23 mouse cellular contexts compared by ENCODE assay signal in genomic region chr17:31989035-31989434, GRCm38 (mm10). TPM values are rescaled to one million over a fixed set of nuclear protein-coding genes. Genes with fewer than 3 reads are reported as not detected.
A peak's percentile ranks its signal among the peaks of the same experiment; 100 is the strongest.
DNase-seq lines count a peak whose midpoint lies in the region; ATAC-seq and TF ChIP-seq lines count a peak whose summit lies in the region.
"Had no signal": no experiment of that assay in that cellular context is flagged by ENCODE, and none has a peak within 500 bp of the region (broad histone marks: within the 10 kb centered on the region; RNA-seq: fewer than 3 reads in every experiment).

No protein-coding gene starts in this region.

- no peak overlapping the region for H3K4me3 ChIP-seq in intestine, embryonic 15.5 days (replicated peaks)
- no peak overlapping the region for H3K4me3 ChIP-seq in intestine, embryonic 16.5 days (ENCODE audit: low read length)
- no peak overlapping the region for H3K4me3 ChIP-seq in intestine, postnatal 0 days (ENCODE audit: low read depth, low read length)
- no peak overlapping the region for H3K4me3 ChIP-seq in cerebellum, adult 2 months (replicated peaks; ENCODE audit: insufficient read depth, low read depth, low read length)
- H3K4me3 ChIP-seq in midbrain, embryonic 15.5 days: no peak overlapping the region

- peaks cover 6% of the 10 kb centered on the region; the same call in 1 of the 2 replicates for H3K4me1 ChIP-seq in intestine, embryonic 15.5 days (replicated peaks)
- H3K4me1 ChIP-seq in intestine, embryonic 16.5 days (ENCODE audit: control insufficient read depth, insufficient read depth, low read length): no peaks in the 10 kb centered on the region
- H3K4me1 ChIP-seq in intestine, postnatal 0 days (replicated peaks; ENCODE audit: control insufficient read depth, insufficient read depth, low read length): no peaks in the 10 kb centered on the region
- H3K4me1 ChIP-seq in cerebellum, adult 2 months (ENCODE audit: control insufficient read depth, insufficient read depth, low read length): no peaks in the 10 kb centered on the region
- no peaks in the 10 kb centered on the region for H3K4me1 ChIP-seq in midbrain, embryonic 15.5 days

- H3K9me3 ChIP-seq in intestine, embryonic 15.5 days: no peaks in the 10 kb centered on the region
- H3K9me3 ChIP-seq in intestine, embryonic 16.5 days (ENCODE audit: control insufficient read depth, low read length): no peaks in the 10 kb centered on the region
- no peaks in the 10 kb centered on the region for H3K9me3 ChIP-seq in intestine, postnatal 0 days (ENCODE audit: control insufficient read depth)
- H3K9me3 ChIP-seq in midbrain, embryonic 15.5 days: no peaks in the 10 kb centered on the region
- H3K9me3 ChIP-seq: G1E had no signal

- intact Hi-C loops in heart, postnatal 25 days (cut with DNase I): no loop called here

- ATAC-seq in intestine, embryonic 15.5 days: peak; percentile 76
- ATAC-seq in intestine, embryonic 16.5 days: peak; percentile 71
- ATAC-seq in intestine, postnatal 0 days: peak; percentile 89
- ATAC-seq in midbrain, embryonic 15.5 days (replicated peaks): no peak
- ATAC-seq: activated CD4-positive, CD25-positive, alpha-beta regulatory T cell, adult 4 months; CD4-positive, CD25-positive, alpha-beta regulatory T cell, adult 4 months; Patski had no signal

- H3K27ac ChIP-seq in intestine, embryonic 15.5 days: 0 out of 2 replicates have a peak overlapping the region, but pooled peaks have one; percentile 18
- 0 out of 2 replicates have a peak overlapping the region, but pooled peaks have one; percentile 10 for H3K27ac ChIP-seq in intestine, embryonic 16.5 days (ENCODE audit: low read length)
- peak overlapping the region; percentile 74 for H3K27ac ChIP-seq in intestine, postnatal 0 days (ENCODE audit: low read depth, low read length)
- no peak overlapping the region for H3K27ac ChIP-seq in cerebellum, adult 2 months (ENCODE audit: insufficient read depth, low read length)
- H3K27ac ChIP-seq in midbrain, embryonic 15.5 days: no peak overlapping the region

- H3K4me2 ChIP-seq in intestine, embryonic 15.5 days (replicated peaks): no peak overlapping the region
- no peak overlapping the region for H3K4me2 ChIP-seq in intestine, embryonic 16.5 days (ENCODE audit: low read depth, low read length)
- no peak overlapping the region for H3K4me2 ChIP-seq in intestine, postnatal 0 days (replicated peaks; ENCODE audit: low read depth)
- H3K4me2 ChIP-seq in midbrain, embryonic 15.5 days: no peak overlapping the region

- no peak for TF ChIP-seq POLR2A in cerebellum, adult 2 months (IDR thresholded peaks at IDR 0.05; ENCODE audit: borderline replicate concordance, insufficient read depth, low read length)

- H3K9ac ChIP-seq in intestine, embryonic 15.5 days: no peak overlapping the region
- H3K9ac ChIP-seq in intestine, embryonic 16.5 days (ENCODE audit: low read depth, low read length): no peak overlapping the region
- no peak overlapping the region for H3K9ac ChIP-seq in intestine, postnatal 0 days (ENCODE audit: low read depth, low read length)
- H3K9ac ChIP-seq in midbrain, embryonic 15.5 days: no peak overlapping the region

- DNase-seq in large intestine, adult 2 months (ENCODE audit: low read depth, low spot score): peak; percentile 47
- DNase-seq in heart, postnatal 25 days (ENCODE audit: low spot score): no peak
- no peak for DNase-seq in Muller cell, postnatal 12 days (ENCODE audit: inconsistent ontology term)
- no peak for DNase-seq in cerebellum, adult 2 months
- DNase-seq: adrenal gland, adult 2 months; adrenal gland, adult 8-10 months; adrenal gland, postnatal 10 days; adrenal gland, postnatal 14 days; adrenal gland, postnatal 25 days; adrenal gland, postnatal 36 days; B cell, adult 2 months; cerebellum, adult 11 months; cerebellum, adult 11-12 months; cerebellum, adult 18-20 months had no signal

- no peaks in the 10 kb centered on the region for H3K27me3 ChIP-seq in intestine, embryonic 15.5 days (replicated peaks)
- no peaks in the 10 kb centered on the region for H3K27me3 ChIP-seq in intestine, embryonic 16.5 days (replicated peaks; ENCODE audit: control insufficient read depth, insufficient read depth, low read length)
- no peaks in the 10 kb centered on the region for H3K27me3 ChIP-seq in intestine, postnatal 0 days (replicated peaks; ENCODE audit: control insufficient read depth, insufficient read depth, low read length)
- no peaks in the 10 kb centered on the region for H3K27me3 ChIP-seq in cerebellum, adult 2 months (ENCODE audit: control insufficient read depth, insufficient read depth, low read length)
- H3K27me3 ChIP-seq in midbrain, embryonic 15.5 days (replicated peaks): no peaks in the 10 kb centered on the region
- H3K27me3 ChIP-seq: CH12.LX, Patski had no signal

- no peak for TF ChIP-seq CTCF in intestine, postnatal 0 days (IDR thresholded peaks at IDR 0.05; ENCODE audit: low read depth)
- no peak for TF ChIP-seq CTCF in cerebellum, adult 2 months (IDR thresholded peaks at IDR 0.05; ENCODE audit: borderline replicate concordance, insufficient read depth, low read depth, low read length)

- H3K36me3 ChIP-seq in intestine, embryonic 15.5 days: no peaks in the 10 kb centered on the region
- no peaks in the 10 kb centered on the region for H3K36me3 ChIP-seq in intestine, embryonic 16.5 days (ENCODE audit: control insufficient read depth, insufficient read depth, low read length)
- H3K36me3 ChIP-seq in intestine, postnatal 0 days (ENCODE audit: control insufficient read depth, insufficient read depth): no peaks in the 10 kb centered on the region
- H3K36me3 ChIP-seq in midbrain, embryonic 15.5 days (replicated peaks): no peaks in the 10 kb centered on the region
- H3K36me3 ChIP-seq: G1E had no signal

- WGBS in intestine, embryonic 15.5 days: 60% methylated on average over 2 of the region's 2 CpGs
- 61% methylated on average over 2 of the region's 2 CpGs for WGBS in intestine, embryonic 16.5 days
- WGBS in intestine, postnatal 0 days: 46% methylated on average over 2 of the region's 2 CpGs
- WGBS in large intestine, adult 2 months: 28% methylated on average over 2 of the region's 2 CpGs
- 95% methylated on average over 2 of the region's 2 CpGs for WGBS in cerebellum, adult 2 months
- WGBS in midbrain, embryonic 15.5 days: 97% methylated on average over 2 of the region's 2 CpGs

RNA-seq across cellular contexts. Expression of gene Rrp1b, which starts 46.9 kb away (rescaled TPM):
- polyA plus RNA-seq in intestine, embryonic 15.5 days (2015; fragmentation: Nextera tagmentation; extraction: Ambion mirVana): 52.7 and 56.6 TPM in 2 replicates
- 41.2 and 49.5 TPM in 2 replicates for polyA plus RNA-seq in intestine, embryonic 16.5 days (2015; fragmentation: Nextera tagmentation; extraction: Ambion mirVana)
- 11.6 and 14.5 TPM in 2 replicates for polyA plus RNA-seq in intestine, postnatal 0 days (2015; fragmentation: Nextera tagmentation; extraction: Ambion mirVana)
- polyA plus RNA-seq in large intestine, adult 2 months (2012; rRNA removed): 5.6 and 7.3 TPM in 2 replicates
- total RNA-seq in heart, postnatal 25 days (2021): 1 to 10 TPM; 8.6 to 8.8 TPM
- polyA plus RNA-seq in cerebellum, adult 2 months (2012; rRNA removed): 16.9 and 17.3 TPM in 2 replicates
- 42.4 and 42.7 TPM in 2 replicates for polyA plus RNA-seq in midbrain, embryonic 15.5 days (2015; fragmentation: Nextera tagmentation; extraction: Ambion mirVana)

RNA-seq across cellular contexts. Expression of gene Hsf2bp, which starts 47.1 kb away (rescaled TPM):
- polyA plus RNA-seq in intestine, embryonic 15.5 days (2015; fragmentation: Nextera tagmentation; extraction: Ambion mirVana): 0.29 and 0.33 TPM in 2 replicates
- 0.15 and 0.53 TPM in 2 replicates for polyA plus RNA-seq in intestine, embryonic 16.5 days (2015; fragmentation: Nextera tagmentation; extraction: Ambion mirVana)
- polyA plus RNA-seq in intestine, postnatal 0 days (2015; fragmentation: Nextera tagmentation; extraction: Ambion mirVana): 4.1 and 5.3 TPM in 2 replicates
- 0.68 and 0.86 TPM in 2 replicates for polyA plus RNA-seq in large intestine, adult 2 months (2012; rRNA removed)
- total RNA-seq in heart, postnatal 25 days (2021): 1 to 10 TPM in 1 of 2 experiments, under 1 TPM in 1; 0.75 to 1.4 TPM
- polyA plus RNA-seq in cerebellum, adult 2 months (2012; rRNA removed): 0.29 and 0.36 TPM in 2 replicates
- polyA plus RNA-seq in midbrain, embryonic 15.5 days (2015; fragmentation: Nextera tagmentation; extraction: Ambion mirVana): 0.63 and 0.75 TPM in 2 replicates
- total RNA-seq: G1E had no signal
- polyA plus RNA-seq: adrenal gland, adult 2 months; G1E had no signal

Comparison
In these comparisons a context has a peak if more than half of its experiments do, and no peak if none do; other contexts are left out.
1. H3K27ac ChIP-seq: peak in intestine, embryonic 15.5 days (single experiment), intestine, embryonic 16.5 days (single experiment) and intestine, postnatal 0 days (single experiment); none in cerebellum, adult 2 months (single experiment) and midbrain, embryonic 15.5 days (single experiment).